Mouse (Mus musculus) layer of hippocampus, adult 9-10 months (tissue): ENCODE data around the gene Npff.
A peak's percentile ranks its signal among the peaks of the same experiment; 100 is the strongest.

Experiments used
- DNase-seq: peaks from one replicate; pipeline ENCODE4 v3.0.0; 2022; ENCODE audit warnings: low spot score

Npff gene

DNA sequence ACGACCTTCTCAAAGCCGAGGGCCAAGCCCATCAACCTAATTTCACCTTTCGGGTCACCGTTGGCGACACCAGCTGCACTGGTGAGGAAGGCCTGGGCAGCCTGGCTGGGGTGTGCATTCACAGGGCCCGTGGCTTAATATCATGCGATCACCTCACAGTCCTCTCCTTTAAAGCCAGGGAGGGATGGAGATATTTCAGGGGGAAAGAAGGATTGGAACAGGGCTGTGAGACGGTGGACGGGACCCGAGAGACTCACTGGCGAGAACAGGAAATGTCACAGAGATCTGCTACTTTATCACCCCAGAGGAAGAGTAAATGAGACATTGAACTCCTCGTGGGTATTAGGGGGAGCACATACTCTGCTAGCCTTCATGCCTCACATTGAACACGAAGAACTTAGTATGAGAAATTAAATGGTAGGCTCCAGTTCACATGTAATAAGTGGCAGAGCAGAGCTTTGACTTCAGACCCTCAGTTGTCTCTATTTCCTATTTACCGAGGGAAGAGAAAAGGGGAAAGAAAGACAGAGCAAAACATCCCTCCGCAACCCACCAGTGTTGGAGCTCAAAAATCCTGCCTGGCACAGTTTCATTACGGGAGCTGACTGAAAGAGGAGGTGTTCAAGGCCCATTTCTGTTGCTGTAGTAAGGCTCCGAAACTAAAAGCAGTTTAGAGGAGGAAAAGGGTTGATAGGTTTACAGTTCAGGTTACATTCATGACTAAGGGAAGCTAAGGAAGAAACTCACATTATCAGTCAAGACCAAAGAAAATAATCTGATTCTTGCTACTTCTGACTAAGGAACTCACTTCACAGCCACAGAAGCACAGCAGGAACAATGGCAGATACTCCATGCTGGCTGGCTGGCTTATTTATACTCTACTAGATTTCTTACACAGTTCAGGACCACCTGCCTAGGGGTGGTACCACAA, 5.3 kb downstream of the Npff start:
- no peak for DNase-seq

DNA sequence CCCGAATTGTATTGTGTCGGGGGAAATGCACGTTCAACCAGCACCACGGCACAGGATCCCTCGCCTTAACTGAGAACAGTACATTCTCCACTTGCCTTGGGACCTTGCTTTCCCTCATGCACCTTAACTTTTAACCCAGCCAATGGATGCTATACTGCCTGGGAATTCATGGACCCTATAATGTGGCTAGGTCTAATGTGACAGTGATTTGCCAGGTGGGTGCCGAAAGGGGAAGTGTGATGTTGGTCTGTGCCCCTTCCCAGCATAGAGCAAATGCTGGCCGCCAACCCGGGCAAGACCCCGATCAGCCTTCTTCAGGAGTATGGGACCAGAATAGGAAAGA, 5.9 kb downstream of the Npff start:
- no peak for DNase-seq

DNA sequence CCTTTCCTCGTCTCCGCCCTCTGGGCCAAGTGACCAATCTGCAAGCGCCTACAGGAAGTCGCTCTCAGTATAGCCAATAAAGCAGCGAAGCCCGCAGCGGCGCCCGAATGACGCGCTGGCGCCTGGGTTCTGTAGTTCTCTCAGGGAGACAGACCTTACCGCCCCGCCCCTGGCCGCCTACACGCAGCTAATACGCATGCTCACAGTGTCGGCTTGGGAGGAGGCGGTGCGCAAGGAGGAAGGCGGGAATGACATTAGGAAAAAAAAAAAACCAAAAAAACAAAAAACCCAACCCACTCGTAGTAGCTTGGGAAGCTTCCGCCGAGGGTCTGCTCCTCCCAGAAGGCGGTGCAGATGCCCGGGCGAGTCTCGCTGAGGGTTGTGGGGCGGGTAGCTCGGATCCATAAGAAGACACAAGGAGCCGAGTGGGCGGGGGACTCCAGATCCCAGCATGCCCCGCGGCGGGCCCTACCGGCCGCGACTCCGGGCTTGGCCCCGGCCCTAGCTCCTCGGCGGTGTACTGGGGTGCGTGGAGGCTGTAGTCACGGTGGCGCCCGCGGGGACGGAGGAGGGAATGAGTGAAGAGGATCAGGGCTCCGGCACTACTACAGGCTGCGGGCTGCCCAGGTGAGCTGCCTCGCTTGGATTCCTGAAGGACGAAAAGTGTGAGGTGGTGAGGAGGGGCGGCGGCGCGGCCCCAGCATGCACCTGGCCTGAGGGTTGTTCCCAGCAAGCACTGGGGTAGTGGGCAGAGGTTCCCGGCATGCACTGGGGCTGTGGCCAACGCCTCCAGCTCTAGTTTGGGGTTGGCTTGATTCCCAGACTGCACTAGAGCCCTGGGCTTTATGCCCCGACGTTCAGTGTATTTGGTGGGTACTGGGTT, 6.5 kb downstream of the Npff start, which contains the start of gene Tarbp2:
Gene Tarbp2, plus strand, starts transcription at position 217 of the 883 bp plus-strand sequence.
- DNase-seq: peak; percentile 99

DNA sequence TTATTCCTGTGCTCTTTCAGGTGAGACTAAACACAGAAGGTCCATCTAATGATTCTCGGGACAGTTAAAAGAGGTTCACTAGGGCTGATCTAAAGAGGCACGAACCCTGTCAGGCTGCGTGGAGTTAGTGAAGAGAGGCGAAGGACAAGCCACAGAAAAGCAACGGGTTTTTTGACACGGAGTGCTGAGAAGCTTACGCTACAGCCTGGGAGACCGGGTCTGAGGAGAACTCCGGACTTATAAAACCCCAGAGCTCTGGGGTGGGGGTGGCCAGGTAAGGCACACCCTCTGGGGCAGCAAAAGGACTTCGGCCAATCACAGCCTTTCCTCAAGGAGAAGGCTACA, 7.1 kb downstream of the Npff start:
- no peak for DNase-seq

DNA sequence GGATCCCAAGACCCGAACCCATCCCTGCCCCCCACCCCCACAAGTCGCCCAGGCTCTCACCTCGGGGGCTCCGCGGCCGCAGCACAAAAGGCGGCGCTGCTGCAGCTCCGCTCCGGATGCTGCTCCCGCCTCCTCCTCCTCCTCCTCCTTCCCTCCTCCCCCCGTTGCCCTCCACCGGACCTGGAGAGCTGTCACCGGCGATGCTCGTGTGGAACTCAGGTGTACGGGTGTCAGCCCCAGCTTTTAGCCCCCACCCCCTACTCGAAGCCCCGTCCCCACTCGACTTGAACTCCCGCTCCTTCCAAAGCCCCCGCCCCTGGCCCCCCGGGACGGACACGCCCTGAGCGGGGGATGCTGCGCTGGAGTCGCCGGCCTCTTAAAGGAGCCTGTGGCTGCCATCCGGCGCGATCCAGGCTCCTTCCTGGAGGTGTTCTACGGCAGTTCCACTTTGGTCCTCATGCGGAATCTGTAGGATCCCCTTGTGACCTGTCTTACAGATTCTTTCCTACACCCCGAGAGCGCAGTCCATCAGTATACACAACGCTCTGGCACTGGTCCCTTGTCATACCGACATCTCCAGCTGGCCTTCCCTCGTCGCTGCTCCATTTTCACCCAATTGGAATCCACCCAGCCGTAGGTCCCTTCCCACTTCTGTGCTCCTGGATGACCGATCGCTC, 7.9 kb downstream of the Npff start, which contains the start of gene Map3k12:
Gene Map3k12, minus strand, starts transcription at position 337 of the 677 bp plus-strand sequence.
- peak; percentile 51 for DNase-seq

DNA sequence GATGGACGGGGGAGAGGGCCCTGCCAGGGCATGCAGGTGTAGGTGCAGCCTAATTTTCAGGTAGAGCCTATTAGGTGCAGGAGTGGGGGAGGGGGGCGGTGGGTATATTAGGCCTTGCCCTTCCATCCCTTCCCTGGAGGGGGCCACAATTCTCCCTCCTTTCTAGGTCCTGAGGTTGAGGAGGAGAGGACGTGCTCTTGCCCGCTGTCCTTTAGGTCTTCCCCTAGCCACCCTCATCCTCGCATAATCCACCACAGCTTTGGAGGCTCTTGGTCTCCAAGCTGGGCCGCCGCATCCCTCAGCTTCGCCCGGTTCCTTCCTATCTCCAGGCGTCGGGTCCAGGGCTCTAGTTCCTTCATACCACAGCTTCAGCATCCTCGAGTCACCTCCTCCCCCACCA, 8.4 kb downstream of the Npff start:
- no peak for DNase-seq

DNA sequence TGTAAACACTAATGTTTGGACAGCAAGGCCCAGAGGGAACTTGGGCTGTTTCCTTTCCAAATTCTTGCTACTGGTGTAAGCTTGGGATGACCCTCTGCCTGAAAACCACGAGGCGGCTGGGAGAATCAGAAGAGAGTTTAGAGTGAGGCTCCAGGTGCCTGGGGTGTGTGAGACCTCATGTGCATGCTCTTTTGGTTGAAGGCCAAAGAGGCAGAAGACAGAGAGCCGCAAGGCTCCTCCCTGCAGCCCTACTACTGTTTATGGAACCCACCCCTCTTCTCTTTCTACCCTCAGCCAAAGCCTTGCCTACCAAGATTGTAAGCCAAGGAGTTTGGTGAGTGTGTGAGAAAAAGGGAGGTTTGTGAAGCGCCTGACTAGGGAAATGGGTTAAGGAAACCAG, 9.0 kb downstream of the Npff start:
- no peak for DNase-seq

DNA sequence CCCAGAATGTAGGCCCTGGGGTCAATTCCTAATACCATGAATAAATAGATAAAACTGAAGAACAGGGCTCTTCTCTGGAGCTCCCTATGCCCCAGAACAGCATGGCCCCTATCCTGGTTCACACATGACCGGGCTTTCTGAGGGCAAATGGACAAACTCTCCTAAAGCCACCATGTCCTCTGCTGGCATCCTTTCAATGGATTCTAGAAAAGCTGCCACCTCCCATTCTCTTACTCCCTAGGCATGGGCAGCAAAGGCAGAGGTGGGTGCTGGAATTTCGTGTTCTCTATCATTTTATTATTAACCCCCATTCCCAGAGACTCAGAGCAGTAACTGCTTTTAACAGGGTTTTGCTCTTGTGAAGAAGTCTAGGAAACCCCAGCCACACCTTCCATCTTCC, 9.5 kb downstream of the Npff start:
- no peak for DNase-seq

DNA sequence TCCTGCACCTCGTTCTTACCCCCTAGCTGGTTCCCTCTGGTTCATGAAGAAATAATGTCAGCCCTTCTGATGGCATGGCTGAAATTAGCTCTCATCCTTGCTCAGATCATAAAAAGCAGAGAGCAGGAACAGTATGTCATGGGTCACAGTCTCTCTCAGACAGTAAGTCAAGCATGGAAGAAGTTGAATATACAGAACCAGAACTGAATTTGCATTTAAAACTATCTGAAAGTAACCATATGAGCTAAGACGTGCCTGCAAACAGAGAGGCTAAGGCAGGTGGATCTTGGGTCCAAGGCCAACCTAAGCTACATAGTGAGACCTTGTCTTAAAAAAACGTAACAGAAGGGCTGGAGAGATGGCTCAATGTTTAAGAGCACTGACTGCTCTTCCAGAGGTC, 11.7 kb downstream of the Npff start:
- no peak for DNase-seq

DNA sequence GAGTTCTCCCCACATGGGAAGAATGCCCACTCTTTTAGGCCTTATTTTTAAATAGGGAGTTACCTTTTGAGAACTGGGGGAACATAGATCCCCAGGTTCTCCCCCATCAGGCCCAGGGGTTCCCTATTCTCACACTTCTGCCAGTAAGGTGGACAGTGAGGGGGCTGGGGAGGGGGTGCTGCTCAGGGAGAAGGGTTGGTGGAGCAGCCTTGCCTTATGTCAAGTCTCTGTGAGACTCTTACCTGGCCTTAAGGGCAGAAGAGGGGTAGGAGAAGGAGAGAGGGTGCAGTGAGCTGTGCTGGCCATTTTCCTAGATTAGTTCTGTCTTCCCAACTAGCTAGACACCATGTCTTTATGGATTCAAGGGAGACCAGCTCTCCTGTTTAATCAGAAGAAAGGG, 12.3 kb downstream of the Npff start:
- DNase-seq: no peak

DNA sequence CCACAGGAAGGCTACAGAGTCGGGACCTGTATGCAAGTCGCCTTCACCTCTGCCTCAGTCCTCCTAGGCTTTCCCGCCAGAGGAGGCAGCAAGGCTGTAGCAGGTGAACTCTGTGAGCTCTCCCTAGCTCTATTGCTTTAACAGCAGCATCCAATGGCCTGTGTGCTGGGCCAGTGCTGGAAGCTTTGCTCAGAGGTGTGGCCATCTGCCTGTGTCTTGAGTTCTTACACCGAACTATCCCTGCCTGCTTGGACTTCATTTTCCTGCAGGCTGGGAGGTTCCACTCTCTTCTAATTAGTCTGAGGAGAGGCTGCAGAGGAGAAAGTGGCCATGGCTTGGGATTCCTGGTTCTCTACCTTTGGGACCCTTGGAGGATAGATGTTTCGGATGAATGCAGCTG, 12.7 kb downstream of the Npff start:
- no peak for DNase-seq

DNA sequence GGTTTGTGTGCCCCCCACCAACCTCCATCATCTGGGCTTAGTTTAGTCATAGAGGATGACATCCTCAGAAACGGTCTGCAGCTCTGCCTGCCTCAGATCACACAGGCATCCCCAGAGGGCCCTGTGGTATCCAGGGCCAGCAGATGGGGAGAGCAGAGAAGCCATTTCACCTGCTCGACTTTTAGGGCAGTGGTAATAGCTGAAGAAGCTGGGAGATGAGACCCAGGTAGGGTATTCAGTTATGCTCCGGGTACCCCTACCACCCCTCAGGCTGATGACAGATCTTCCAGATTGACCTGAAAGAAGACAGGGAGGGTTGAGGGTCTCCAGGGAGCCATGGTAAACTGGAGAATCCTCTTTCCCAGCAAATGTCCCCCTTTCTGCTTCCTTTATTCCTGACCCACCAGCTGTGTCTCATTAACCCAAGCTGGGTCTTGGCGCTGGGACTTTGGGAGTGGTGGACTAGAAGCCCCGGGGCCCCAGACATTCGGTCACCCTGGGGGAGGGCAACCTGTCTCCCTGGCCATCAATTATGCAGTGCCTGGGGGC, 13.4 kb downstream of the Npff start:
- no peak for DNase-seq

DNA sequence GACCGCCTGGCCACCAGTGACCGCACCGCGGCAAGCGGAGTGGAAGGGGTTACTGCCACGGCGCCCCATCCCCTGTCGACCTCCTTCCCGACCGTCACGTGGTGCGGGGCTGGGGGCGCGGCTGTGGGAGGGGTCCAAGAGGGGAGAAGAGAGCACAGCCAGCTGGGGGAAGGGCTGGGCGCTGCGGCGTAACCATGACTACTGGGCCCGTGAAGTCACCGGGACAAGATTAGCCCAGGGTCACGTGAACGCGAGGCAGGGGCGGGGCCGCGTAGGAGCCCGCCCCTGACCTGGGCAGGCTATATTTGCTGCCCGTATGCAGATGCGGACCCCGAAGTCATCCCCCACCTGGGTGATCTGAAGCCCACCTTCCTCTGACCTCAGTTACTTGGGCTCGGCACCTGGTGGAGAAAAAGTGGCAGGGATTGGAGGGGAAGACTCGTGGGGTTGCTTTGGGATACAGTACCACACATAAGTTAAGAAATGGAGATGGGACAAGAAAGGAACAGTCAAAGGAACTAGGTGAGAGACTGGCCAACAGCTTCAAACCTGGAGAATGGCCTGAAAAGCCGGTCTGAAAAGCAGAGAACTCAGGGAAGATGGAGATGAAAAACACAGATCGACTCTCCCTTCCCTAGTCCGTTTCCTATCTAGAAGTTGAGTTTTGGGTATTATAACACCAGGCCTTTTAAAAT, 14.0 kb downstream of the Npff start:
- peak; percentile 71 for DNase-seq

DNA sequence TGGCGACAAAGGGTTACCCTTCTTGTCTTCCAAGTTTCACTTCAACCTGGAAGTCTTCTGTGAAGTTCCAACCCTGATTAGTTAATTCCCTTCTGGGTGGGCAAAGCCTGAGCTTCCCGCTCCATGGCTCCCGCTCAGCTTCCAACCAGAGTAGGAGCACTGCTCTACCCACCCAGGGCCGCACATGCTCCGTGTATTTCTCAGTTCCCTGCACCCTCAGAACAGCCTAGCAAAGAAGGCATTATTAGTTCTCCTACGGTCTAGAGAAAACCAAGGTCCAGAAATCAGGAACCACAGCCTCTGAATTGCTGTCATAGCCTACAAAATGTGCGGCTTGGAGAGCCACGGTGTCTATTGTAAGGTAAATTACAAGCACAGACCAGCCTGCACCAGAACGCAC, 14.6 kb downstream of the Npff start:
- no peak for DNase-seq

DNA sequence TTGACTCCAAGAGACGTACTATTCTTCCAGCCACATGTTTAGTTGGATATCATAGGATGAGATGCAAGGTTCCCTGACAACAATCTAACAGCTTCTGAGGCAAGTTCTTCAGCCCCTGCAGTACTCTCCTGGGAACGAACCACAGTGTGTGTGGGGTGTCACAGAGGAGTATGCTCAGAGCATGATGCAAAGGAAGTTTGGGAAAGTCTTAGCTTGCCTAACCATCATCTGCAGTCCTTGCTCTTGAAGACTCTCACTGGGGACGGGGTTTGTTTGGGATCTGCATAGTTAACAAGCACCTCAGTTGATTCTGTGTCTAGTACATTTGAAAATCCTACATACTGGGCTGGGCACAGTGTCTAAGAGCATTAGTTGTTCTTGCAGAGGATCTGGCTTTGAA, 16.4 kb downstream of the Npff start:
- DNase-seq: no peak

DNA sequence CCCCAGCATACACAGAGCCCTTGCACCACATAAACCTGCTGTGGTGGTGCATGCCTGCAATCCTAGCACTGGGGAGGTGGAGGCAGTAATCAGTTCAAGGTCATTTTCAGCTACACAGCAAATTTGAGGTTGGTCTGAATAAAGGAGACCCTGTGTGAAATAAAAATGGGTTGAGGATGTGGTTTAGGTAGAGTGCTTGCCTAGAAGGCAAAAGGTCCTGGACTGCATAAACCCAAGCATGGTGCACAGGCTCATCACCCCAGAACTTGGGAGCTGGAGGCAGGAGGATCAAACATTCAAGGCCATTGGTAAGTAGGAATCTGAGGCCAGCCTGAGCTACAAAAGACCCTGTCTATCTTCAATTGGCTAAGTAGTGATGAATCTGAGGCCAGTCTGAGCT, 17.2 kb downstream of the Npff start:
- DNase-seq: no peak

DNA sequence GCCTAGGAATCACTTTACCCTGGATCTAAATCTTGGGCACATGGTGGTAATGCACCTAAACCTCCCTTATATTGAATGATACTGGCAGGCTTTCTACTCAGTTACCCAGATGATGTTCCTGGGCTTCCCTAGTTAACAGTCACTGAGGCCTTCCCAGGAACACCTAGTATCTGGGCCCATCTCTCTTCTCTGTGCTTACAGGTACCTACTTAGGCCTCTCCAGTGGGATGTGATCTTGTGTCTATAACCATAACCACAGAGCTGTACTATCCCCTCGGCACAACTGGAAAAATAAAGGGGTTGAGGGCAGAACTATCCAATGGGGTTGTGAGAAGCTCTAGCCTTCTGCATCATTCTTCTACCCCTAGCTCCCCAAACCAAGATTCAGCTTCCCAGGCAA, 17.9 kb downstream of the Npff start:
- no peak for DNase-seq

DNA sequence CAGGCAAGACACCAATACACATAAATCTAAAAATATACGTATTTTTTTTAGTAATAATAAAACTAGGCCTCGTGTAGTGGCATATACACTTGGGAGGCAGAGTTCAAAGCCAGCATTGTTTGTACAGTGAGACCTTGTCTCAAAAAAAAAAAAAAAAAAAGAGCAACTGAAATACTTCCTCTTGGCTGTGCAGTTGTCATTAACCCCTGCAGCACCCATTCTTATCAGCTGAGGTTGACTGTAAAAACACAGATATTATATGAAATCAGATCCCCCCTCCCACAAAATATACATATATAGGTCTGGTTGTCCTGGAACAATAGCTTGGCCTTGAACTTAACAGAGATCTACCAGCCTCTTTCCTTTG, 18.3 kb downstream of the Npff start:
- no peak for DNase-seq

DNA sequence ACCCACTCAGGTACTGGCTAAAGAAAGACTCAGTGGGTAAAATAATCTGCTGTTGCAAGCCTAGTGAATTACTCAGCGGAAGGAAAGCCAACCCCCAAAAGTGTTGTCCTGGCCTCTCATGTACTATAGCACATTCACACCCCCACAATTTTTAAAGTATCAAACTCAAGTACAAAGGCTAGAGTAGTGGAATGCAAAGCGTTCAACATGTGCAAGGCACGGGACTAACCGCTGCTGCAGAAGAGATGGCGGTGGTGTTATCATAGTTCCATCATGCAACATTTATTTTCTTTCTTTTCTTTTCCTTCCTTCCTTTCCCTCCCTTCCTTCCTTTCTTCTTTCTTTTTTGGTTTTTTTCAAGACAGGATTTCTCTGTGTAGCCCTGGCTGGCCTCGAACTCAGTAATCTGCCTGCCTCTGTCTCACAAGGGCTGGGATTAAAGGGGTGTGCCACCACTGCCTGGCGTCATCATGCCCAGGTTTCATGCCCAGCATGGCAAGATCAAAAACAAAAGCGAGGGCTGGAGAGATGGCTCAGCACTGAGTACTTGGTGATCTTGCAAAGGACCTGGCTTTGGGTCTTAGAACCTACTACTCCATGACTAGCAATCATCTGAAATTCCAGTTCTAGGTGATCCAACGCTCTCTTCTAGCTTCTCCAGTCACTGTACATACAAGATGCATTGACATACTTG, 18.8 kb downstream of the Npff start:
- no peak for DNase-seq

DNA sequence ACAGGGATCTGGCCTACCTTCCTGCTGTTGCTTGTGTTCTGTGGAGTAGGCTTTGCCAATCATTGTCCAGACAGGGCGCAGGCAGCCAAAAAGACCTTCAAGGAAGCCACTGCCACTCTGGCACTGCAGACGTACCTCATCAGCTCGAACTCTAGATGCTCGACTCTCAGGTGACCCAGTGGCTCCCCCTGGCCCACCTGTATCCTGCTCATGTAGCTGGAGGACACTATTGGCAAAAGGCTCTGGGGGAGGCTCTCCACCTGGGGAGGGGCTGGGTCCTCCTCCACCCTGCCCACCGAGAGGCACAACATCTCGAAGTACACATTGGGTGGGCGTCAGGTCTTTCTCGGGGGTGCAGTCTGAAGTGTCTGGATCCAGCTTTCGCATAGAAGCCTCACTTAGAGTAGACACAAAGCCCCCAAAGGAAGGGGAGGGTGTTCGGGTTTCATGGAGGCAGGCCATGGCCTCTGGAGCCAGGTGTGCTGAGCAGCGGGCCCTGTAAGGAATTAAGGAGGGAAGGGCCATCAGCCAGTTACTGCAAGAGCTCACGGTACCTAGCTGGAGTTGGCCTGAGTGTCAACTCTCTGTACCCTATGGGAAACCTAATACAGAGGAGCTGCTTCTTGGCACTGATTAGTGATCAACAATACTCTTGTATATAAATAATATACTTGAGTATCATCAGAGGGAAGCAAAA, 19.5 kb downstream of the Npff start:
- no peak for DNase-seq
